Mouse (Mus musculus) adrenal gland, adult 18-20 months (tissue): ENCODE measurements around the gene Zfand3. TPM values are rescaled to one million over a fixed set of nuclear protein-coding genes. Genes with fewer than 3 reads are reported as not detected.

ENCODE experiments used
- DNase-seq, 2 experiments: peaks; one replicate each; pipeline ENCODE4 v3.0.0; 2021 to 2022; ENCODE audit warnings: low spot score in 2 of 2
- total RNA-seq, 2 experiments: library from RNA; stranded (reverse); gene quantifications; 1 replicate in 1 of 2; 2 replicates in 1 of 2; pipeline ENCODE4 v1.2.3; 2021

Zfand3 gene
- total RNA-seq, 2 experiments from 2014 or later: 162 to 171 TPM

GRCm38 (mm10) chr17:30253924-30254323, 249.4 kb downstream of the Zfand3 start:
- no peak for DNase-seq

DNA sequence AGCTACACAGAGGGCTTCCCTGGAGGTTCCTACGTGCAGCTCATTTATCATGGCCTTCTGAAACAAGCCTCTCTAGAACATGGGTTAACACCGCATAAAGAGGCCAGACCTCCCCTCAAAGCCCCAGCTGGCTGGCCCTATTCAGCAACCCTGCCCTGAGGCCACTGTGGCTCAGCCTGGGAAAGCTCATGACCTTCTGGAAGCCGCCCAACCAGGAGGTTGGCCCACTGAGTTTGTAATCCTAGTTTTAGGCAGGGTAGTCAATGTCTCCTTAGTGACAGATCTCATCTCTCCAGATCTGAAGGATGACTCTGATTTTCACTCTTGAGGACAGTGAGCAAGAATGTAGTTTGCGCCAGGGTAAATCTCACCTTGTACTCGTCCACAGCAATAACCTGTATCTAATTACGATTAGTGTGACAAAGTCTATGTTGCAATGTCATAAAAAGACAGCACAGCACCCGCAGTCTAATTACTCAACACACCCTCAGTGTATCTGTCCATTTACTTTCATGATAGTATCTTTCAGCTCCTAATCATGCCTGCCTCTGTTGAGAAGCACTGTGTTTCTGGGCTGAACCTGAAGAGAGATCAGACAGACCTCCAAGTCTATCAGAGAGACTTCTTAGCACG, 251.5 kb downstream of the Zfand3 start:
- DNase-seq: no peak

- DNase-seq: no peak
These were observed 253.9 kb downstream of the Zfand3 start for GRCm38 (mm10) chr17:30258480-30258879.

DNA sequence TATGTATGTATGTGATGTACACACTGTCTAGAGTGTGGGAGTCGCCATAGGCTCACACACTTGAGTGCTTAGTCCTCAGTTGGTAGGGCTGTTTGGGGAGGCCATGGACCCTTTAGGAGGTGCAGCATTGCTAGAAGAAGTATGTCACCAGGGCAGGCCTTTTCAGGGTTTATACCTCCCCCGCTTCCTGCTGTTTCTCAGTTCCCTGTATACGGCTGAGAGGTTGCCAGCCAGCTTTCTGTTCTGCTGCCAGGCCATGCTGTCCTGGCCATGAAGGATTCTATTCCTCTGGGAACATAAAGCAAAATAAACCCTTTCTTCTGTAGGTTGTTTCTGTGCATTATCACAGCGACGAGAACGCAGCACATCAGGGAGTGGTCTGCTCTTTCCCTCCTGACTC, 255.4 kb downstream of the Zfand3 start:
- DNase-seq: no peak

Other genes starting within 250 kb of the Zfand3 start
- 1 to 10 TPM in 1 of 2 experiments, under 1 TPM in 1; 0.23 to 1.2 TPM for gene Mdga1, start 34.6 kb upstream of the Zfand3 start, total RNA-seq